Mouse (Mus musculus) cerebellum, adult 2 months (tissue): ENCODE results near the gene Plxnc1.

Experiments
- CTCF ChIP-seq: fragments of 200-500 bp; IDR thresholded peaks from 2 replicates; pipeline ENCODE4 v1.5.1; 2011; ENCODE audit warnings: low read depth, mild to moderate bottlenecking, control low read depth, low read length, moderate library complexity, borderline replicate concordance; ENCODE audit not compliant: insufficient read depth
- POLR2A ChIP-seq: fragments of 200-500 bp; IDR thresholded peaks from 2 replicates; pipeline ENCODE4 v1.6.1; 2011; ENCODE audit warnings: low read length, control low read depth, borderline replicate concordance; ENCODE audit not compliant: insufficient read depth

DNA sequence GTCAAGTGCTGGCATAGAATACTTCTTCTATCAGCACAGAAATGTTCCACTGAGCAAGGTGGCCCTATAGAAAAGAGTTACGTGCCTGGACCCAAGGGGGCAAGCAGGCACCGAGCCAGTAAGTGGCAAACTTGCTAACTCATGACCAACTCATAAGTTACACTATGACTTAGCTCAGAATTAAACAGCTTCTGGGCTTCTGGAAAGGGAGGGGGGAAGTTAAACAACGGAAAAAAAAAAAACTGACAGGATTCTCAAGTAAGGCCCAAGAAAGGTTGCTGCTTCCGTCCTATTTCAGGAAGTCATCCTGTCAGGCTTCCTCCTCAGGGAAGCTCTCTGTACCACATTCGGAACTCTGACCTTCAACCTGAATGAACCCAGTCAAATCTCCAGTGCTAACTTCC lies 31.3 kb downstream of the Plxnc1 start:
- no peak for TF ChIP-seq CTCF
- TF ChIP-seq POLR2A: no peak
